Mouse (Mus musculus): ENCODE measurements around the gene Gm42906. TPM values are rescaled to one million over a fixed set of nuclear protein-coding genes. Genes with fewer than 3 reads are reported as not detected.

Gene Gm42906
- polyA plus RNA-seq, 1 experiment from 2014 or later = not detected

DNA sequence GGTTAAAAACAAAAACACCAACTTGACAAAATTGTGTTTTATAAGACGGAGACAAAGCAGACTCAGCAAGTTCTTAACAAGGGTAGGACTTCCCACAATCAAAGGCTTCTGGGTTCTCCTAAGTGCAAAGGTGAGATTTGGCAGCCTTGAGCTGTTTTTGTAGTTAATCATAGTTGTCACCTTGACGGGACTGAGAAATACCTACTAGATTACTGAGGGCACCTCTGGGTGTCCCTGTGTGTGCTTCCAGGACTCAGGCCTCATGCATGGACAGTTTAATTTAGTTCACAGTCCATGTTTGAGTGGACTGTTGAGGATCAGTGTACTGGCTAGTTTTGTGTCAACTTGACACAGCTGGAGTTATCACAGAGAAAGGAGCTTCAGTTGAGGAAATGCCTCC, 403.5 kb downstream of the Gm42906 start:
- no peaks in the 10 kb centered on the region for H3K36me3 ChIP-seq (ENCODE audit: control insufficient read depth, insufficient read depth)
- no peak overlapping the region for H3K9ac ChIP-seq (ENCODE audit: low read depth, low read length)
- no peak for TF ChIP-seq CTCF (IDR thresholded peaks at IDR 0.05; ENCODE audit: low read depth)
- H3K4me2 ChIP-seq (replicated peaks; ENCODE audit: low read depth) = no peak overlapping the region
- H3K4me3 ChIP-seq (ENCODE audit: low read depth, low read length) = no peak overlapping the region
- no peaks in the 10 kb centered on the region for H3K4me1 ChIP-seq (replicated peaks; ENCODE audit: control insufficient read depth, insufficient read depth, low read length)
- no peaks in the 10 kb centered on the region for H3K27me3 ChIP-seq (replicated peaks; ENCODE audit: control insufficient read depth, insufficient read depth, low read length)
- no peaks in the 10 kb centered on the region for H3K9me3 ChIP-seq (ENCODE audit: control insufficient read depth)
- ATAC-seq = no peak
- no peak overlapping the region for H3K27ac ChIP-seq (ENCODE audit: low read depth, low read length)
- WGBS = 61% methylated on average over 2 of the region's 2 CpGs

GRCm38 (mm10) chr5:151023461-151023860, 404.5 kb downstream of the Gm42906 start:
- WGBS = 27% methylated on average over 8 of the region's 8 CpGs
- no peak for TF ChIP-seq CTCF (IDR thresholded peaks at IDR 0.05; ENCODE audit: low read depth)
- Histone ChIP-seq H3K4me1 (replicated peaks; ENCODE audit: control insufficient read depth, insufficient read depth, low read length) (no peaks in the 10 kb centered on the region), H3K27me3 (replicated peaks; ENCODE audit: control insufficient read depth, insufficient read depth, low read length) (no peaks in the 10 kb centered on the region), H3K4me2 (replicated peaks; ENCODE audit: low read depth) (no peak overlapping the region), H3K36me3 (ENCODE audit: control insufficient read depth, insufficient read depth) (no peaks in the 10 kb centered on the region), H3K4me3 (ENCODE audit: low read depth, low read length) (no peak overlapping the region), H3K9me3 (ENCODE audit: control insufficient read depth) (no peaks in the 10 kb centered on the region), H3K27ac (ENCODE audit: low read depth, low read length) (no peak overlapping the region), H3K9ac (ENCODE audit: low read depth, low read length) (no peak overlapping the region)
- no peak for ATAC-seq

DNA sequence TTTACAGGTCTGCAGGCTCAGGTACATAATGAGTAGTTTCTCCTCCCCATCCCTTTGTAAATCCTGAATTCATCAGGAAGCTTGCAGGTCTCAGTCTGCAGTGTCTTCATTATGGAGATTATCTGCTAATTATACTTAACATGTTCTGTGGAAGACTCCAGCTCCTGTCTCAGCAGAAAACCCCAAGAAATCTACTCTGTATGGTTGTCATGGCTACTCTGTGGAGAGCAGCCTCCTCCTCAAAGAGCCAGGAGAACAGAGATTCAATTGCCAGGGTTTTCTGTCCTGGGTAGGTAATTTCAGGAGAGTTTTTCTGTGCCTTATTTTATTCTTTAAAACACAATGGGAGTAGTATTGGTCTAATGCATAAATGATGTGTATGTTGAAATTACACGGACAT, 405.0 kb downstream of the Gm42906 start:
- Histone ChIP-seq H3K4me3 (ENCODE audit: low read depth, low read length) (no peak overlapping the region), H3K4me2 (replicated peaks; ENCODE audit: low read depth) (no peak overlapping the region), H3K27ac (ENCODE audit: low read depth, low read length) (no peak overlapping the region), H3K9ac (ENCODE audit: low read depth, low read length) (no peak overlapping the region), H3K27me3 (replicated peaks; ENCODE audit: control insufficient read depth, insufficient read depth, low read length) (no peaks in the 10 kb centered on the region), H3K9me3 (ENCODE audit: control insufficient read depth) (no peaks in the 10 kb centered on the region), H3K4me1 (replicated peaks; ENCODE audit: control insufficient read depth, insufficient read depth, low read length) (no peaks in the 10 kb centered on the region), H3K36me3 (ENCODE audit: control insufficient read depth, insufficient read depth) (no peaks in the 10 kb centered on the region)
- no peak for TF ChIP-seq CTCF (IDR thresholded peaks at IDR 0.05; ENCODE audit: low read depth)
- 44% methylated on average over 1 of the region's 1 CpGs for WGBS
- no peak for ATAC-seq

GRCm38 (mm10) chr5:151022026-151022425, 405.9 kb downstream of the Gm42906 start:
- no peak for TF ChIP-seq CTCF (IDR thresholded peaks at IDR 0.05; ENCODE audit: low read depth)
- Histone ChIP-seq H3K27ac (ENCODE audit: low read depth, low read length) (no peak overlapping the region), H3K4me3 (ENCODE audit: low read depth, low read length) (no peak overlapping the region), H3K9me3 (ENCODE audit: control insufficient read depth) (no peaks in the 10 kb centered on the region), H3K4me1 (replicated peaks; ENCODE audit: control insufficient read depth, insufficient read depth, low read length) (no peaks in the 10 kb centered on the region), H3K4me2 (replicated peaks; ENCODE audit: low read depth) (no peak overlapping the region), H3K27me3 (replicated peaks; ENCODE audit: control insufficient read depth, insufficient read depth, low read length) (no peaks in the 10 kb centered on the region), H3K9ac (ENCODE audit: low read depth, low read length) (no peak overlapping the region), H3K36me3 (ENCODE audit: control insufficient read depth, insufficient read depth) (no peaks in the 10 kb centered on the region)
- WGBS = 81% methylated on average over 7 of the region's 7 CpGs
- no peak for ATAC-seq

GRCm38 (mm10) chr5:151020831-151021230, 407.1 kb downstream of the Gm42906 start:
- TF ChIP-seq CTCF (IDR thresholded peaks at IDR 0.05; ENCODE audit: low read depth) = no peak
- Histone ChIP-seq H3K4me1 (replicated peaks; ENCODE audit: control insufficient read depth, insufficient read depth, low read length) (no peaks in the 10 kb centered on the region), H3K4me3 (ENCODE audit: low read depth, low read length) (no peak overlapping the region), H3K27ac (ENCODE audit: low read depth, low read length) (no peak overlapping the region), H3K9ac (ENCODE audit: low read depth, low read length) (no peak overlapping the region), H3K36me3 (ENCODE audit: control insufficient read depth, insufficient read depth) (no peaks in the 10 kb centered on the region), H3K4me2 (replicated peaks; ENCODE audit: low read depth) (no peak overlapping the region), H3K9me3 (ENCODE audit: control insufficient read depth) (no peaks in the 10 kb centered on the region), H3K27me3 (replicated peaks; ENCODE audit: control insufficient read depth, insufficient read depth, low read length) (no peaks in the 10 kb centered on the region)
- 74% methylated on average over 14 of the region's 14 CpGs for WGBS
- no peak for ATAC-seq

- H3K4me2 ChIP-seq (replicated peaks; ENCODE audit: low read depth) = no peak overlapping the region
- no peak for TF ChIP-seq CTCF (IDR thresholded peaks at IDR 0.05; ENCODE audit: low read depth)
- no peak for ATAC-seq
- H3K4me1 ChIP-seq (replicated peaks; ENCODE audit: control insufficient read depth, insufficient read depth, low read length) = no peaks in the 10 kb centered on the region
- no peak overlapping the region for H3K9ac ChIP-seq (ENCODE audit: low read depth, low read length)
- WGBS = 78% methylated on average over 13 of the region's 13 CpGs
- H3K4me3 ChIP-seq (ENCODE audit: low read depth, low read length) = no peak overlapping the region
- no peak overlapping the region for H3K27ac ChIP-seq (ENCODE audit: low read depth, low read length)
- no peaks in the 10 kb centered on the region for H3K27me3 ChIP-seq (replicated peaks; ENCODE audit: control insufficient read depth, insufficient read depth, low read length)
- no peaks in the 10 kb centered on the region for H3K9me3 ChIP-seq (ENCODE audit: control insufficient read depth)
- no peaks in the 10 kb centered on the region for H3K36me3 ChIP-seq (ENCODE audit: control insufficient read depth, insufficient read depth)
Observed at GRCm38 (mm10) chr5:151020031-151020820, 407.7 kb downstream of the Gm42906 start.
